Mouse (Mus musculus) ZHBTc4 (cell line): Measurements from ENCODE around the gene Pax5.

ENCODE experiments used
- DNase-seq: peaks from one replicate; pipeline ENCODE4 v3.0.0-alpha.2; 2011; ENCODE audit warnings: low read depth, low spot score

The Pax5 gene

DNA sequence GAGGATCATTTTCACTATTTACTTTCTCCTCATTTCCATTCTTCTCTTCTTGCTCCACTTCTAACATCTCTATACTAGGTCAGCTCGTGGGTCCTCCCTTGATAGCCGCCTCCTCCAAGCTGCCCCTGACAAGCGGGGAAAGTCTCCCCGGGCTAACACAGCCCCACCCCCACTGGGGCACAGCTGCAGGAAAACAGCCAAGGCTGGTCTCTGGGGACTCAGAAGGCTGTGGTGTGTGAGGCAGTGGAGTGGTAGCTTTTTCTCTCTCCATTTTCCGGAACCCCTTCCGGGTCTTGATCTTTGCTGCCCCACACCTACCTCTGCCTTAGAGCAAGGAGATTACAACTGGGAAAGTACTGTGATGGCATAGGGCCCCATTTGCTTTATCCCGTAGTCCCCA lies 4.3 kb downstream of the Pax5 start:
- DNase-seq = no peak

DNA sequence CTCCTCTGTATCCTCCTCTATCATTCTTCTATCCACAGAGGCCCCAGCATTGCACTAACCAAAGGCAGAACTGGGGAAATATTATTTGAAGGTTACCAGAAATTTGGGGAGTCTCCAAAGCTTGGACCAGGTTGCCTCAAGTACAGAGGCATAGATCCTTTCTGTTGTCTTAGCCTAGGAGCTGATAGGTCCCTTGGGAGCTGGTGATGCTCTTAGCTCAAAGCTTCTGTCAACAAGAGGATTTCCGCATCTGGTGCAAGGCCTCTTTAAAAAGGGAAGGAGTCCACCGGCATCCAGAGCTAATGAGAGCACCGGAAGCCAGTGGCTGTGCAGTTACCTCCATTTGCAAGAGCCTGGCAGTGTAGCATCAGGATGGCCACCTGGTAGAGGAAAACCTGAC lies 5.1 kb downstream of the Pax5 start:
- DNase-seq = no peak

DNA sequence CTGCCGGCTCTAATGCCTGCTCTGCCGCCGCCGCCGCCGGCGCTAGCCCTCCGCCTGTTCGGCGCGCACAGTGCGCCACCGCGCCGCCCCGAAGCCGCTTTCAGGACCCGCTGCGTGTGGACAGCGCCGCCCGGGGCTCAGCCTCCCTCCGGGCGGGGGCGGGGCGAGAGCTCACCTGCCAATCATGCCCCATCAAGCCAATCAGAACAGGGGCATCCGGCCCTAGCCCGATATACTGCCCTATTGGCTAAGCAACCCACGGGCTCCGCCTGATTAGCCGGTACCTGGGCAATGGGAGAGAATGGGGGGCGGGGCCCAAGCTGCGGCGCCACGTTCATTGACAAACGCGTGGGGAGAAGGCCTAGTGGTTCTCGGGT lies 5.9 kb downstream of the Pax5 start:
- peak; percentile 98 for DNase-seq

DNA sequence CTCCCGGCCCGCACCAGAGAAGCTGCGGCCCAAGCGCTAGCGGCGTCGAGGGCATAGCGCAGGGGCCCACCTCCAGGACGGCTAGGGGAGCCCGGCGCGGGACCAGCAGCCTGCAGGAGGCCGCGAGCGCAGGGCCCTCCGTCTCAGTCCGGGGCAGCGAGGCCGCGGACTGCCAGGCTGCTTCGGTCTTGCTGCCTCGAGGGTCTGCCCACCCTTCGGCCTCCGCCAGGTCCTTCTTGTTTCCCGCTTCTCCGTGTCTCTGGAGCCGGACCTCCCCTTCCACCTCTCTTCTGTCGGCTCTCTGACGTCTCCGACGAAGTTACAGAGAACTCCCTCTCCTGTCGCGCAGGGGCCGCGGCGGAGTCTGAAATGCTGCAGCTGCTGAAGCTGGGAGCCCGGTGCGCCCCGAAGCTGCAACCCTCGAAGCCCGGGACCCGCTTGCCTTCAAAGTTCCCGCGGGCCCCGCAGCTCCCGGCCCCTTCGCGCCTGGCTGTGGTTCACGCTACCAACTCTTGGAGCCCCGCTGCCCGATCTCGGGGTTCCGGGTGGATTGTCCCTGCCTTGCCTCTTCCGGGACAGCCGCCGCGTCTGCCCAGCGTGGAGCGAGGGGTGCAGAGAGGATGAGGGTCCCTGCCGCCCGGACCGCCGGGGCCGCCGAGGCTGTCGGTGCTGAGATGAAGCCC lies 6.5 kb downstream of the Pax5 start:
- DNase-seq = peak; percentile 57

DNA sequence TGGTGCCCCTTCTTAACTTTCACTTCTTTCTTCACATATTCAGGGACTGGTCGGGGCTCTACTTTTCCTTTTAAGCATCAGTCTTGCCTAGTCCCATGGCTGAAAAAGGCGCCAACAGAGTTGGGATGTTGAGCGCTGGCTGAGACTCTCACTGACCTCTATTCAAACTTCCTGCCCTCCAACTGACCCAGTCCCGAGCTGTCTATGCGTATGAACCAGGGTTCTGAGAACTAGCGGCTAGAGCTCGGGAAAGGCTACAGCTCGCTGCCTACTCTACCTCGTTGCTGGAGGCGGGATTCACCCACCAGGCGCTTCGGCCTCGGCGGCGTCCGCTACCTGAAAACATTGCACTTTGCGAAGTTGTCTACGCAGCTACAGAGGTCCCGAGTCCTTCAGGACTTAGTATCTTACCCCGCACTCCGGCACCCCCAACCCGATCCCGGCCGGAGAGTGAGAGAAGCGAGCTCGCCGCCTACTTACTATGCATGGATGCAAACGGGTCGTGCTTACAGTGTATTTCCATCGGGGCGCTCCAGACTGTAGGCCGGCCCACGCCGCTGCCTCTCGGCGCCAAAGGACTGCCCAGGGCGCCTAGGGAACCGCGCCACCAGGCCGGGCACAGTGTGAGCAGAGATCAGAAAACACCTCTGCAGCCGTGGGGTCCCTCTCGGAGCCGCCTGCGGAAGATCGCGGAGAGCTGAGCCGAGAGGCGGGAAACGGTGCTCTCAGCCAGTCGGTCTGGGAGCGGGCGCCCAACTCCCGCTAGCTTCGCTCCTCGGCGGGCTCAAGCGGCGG lies 7.2 kb downstream of the Pax5 start:
- DNase-seq = peak; percentile 57

DNA sequence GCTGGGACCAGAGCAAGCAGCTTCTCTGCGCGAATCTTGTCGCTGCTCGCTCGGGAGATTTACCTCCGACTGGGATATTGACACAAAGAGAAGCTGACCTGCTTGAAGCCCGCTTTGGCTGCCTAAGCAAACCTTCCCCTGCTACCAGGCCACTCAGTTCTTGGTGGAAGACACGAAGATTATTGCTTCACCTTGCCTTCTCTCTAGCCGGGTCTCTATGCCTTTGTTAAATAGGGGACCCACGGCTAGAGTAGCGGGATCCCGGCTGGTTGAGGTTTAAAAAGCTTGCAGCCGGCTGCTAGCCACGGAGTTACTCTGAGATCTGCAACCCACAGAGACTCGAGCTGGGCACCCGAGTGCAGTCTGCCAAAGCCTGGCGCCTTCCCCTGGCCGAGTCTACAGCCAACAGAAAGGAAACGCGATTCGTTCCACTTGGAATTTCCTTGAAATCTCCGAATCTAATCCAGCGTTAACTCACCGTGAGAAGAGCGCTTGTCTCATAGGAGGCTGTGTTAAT lies 8.2 kb downstream of the Pax5 start:
- peak; percentile 43 for DNase-seq

GRCm38 (mm10) chr4:44701513-44701912 lies 8.8 kb downstream of the Pax5 start:
- DNase-seq = peak; percentile 17

DNA sequence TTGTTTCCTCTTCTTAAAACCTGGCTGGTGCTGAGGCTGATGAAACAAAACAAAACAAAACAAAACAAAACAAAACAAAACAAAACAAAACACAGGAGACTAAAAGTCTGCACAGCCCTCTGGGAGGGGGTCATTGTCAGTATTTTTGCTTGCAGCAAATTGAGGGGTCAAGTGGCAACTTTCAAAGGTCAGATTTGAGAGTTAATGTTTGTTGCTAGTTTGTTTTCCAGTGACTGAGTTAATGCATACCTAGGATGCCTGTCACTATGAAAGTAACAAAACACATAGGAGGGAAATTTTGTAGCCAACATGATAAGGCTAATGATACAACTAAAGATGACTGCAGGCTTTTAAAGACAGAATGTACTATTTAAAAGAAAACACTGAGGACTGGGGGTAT lies 13.6 kb downstream of the Pax5 start:
- DNase-seq = no peak

DNA sequence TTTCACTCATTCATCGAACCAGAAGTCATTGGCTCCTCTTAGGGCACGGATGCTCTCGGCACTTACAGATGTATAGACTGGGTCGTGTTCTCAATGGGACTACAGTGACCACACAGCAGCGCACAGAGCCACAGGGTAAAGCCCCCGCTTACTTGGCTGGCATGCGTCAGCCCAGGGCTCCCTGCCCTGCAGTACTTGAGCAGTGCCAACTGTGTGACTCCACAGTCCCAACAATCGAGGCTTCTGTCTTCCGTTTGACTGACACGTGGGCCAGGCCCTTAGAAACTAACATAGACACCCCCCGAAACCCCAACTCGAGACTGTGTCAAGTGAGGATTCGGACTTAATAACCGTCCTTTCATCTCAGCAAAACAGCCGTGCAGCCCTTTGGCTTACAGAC lies 15.9 kb downstream of the Pax5 start:
- DNase-seq = no peak

GRCm38 (mm10) chr4:44685582-44685981 lies 24.7 kb downstream of the Pax5 start:
- no peak for DNase-seq

DNA sequence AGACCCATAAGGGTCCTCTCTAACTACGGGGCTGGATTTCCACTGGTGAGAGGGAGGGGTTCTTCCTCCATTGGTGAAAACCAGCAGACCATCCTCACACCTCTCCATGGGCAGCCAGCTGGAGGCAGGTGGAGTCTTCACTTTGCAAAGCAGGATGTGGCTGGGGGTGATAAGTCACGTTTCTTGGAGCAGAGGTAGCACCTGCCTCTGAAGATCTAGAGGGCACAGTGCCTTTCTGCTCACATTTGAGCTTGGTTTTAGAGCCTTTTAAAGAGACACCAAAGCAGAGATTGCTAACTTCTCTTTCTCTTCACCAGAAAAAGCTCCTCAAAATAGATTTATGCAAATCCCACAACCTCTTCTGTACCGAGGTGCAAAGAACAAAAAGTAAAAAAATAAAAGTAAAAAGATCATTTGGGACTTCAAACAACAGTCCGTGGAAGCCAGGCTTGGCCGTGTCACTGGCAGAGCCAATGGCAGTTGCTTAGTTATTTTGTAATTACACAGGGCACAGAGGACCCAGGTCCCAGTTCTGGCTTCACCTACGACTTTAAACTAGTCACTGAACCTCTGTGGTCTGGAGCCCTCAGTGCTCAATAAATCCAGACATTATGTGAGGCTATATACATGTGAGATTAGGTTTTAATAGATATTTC lies 29.9 kb downstream of the Pax5 start:
- DNase-seq = no peak

DNA sequence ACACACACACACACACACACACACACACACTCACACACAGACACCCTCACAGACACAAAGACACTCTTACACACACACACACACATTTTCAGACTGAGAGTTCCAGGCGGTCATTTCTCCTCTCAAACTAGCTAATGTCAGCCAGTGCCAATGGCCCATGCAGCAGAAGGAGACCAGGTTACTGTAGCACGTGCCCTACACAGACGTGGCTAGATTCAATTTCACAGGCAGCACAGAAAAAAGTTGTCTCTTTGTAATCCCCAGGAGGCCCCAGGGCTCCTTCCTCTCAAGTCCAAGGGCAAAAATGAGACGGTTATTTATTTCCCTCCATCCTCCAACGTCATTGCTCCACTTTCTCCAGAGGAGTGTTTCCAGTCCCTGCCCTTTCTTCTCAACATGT lies 31.6 kb downstream of the Pax5 start:
- no peak for DNase-seq

DNA sequence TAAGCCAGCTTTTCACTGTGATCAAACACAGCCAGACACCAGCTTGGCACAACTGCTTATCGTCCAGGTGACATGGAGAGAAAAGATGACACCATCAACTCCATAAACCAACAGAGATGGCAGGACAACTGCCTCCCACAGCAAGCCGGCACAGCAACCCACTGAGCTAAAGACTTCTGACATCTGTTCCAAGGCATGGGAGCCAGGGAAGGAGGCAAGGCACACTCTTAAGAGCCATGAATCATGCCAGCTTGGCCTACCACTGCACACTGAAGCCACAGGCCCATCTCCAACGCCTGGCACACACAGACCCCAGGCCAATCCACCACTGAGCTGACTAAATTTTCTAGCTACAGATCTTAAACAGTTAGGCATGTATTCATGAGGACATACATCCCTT lies 32.3 kb downstream of the Pax5 start:
- DNase-seq = no peak

GRCm38 (mm10) chr4:44674973-44675372 lies 35.3 kb downstream of the Pax5 start:
- no peak for DNase-seq

DNA sequence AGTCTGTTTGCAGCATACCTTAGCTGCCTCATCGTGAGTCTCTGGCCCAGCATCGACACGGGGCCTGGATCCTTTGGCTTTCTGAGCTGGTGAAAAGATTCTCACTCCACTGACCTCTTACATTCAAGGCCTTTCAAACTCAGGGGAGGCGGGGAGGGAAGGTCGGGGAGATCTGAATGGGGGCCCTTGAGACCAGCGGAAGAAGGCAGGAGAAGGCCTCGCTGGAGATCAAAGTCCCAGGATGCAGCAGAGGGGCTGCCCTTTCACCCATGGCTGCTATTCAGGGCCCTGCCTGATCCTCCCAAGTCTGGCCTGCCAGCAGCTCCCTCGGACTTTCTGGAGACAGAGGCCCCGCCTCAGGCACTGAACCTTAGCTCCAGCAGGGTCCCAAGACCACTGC lies 36.6 kb downstream of the Pax5 start:
- DNase-seq = no peak

- DNase-seq = no peak
These were observed 37.9 kb downstream of the Pax5 start for GRCm38 (mm10) chr4:44672216-44672937.

DNA sequence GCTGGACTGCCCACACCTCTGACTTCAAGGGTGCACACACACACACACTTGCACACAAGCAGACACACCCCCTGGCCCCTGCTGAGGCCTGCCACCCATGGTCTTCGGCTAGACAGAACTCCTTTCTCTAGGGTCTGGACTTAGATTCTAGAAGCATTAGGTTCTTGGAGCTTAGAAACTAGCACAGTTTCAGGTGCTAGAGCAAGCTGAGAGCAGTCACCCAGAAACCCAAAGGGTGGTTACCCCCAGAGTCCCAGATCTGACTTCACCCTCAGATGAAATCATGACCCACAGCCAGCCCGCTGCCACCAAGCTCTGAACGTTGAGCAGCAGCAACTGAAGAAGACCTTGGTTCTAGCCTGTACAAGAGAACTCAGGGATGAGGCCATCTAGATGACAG lies 38.8 kb downstream of the Pax5 start:
- no peak for DNase-seq

DNA sequence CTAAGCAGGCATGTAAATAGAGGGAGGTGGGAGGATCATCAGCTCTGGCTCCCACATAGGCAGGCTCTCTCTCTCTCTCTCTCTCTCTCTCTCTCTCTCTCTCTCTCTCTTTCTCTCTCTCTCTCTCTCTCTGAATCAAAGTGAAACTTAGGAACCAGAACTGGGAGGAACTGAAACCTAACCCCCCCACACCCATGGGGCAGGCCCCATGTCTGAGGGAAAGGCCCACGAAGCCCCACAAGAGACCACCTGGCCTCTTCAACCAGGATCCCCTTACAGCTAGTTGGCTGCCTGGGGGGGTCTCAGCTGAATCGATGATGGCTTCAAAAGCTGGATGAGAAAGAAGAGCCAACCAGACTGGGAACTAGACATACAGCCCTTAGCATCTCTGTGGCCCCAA lies 39.3 kb downstream of the Pax5 start:
- DNase-seq = no peak

DNA sequence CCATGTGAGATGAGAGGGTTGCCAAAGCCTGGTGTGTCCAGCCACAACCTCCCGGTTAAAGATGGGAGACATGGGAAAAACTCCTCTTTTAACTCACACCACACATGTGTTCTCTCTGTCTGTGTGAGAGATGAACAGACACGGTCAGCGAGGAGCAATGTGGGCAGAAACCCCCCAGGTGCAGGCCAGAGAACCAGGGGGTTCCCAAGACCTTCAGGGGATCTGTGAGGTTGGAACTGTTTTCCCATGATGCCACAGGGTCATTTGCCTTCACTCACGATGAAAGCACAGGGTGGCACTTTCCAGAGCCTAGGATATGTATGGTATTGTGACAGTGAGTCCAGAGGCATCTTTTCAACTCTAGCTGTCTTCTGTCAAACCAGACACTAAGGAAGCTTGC lies 39.9 kb downstream of the Pax5 start:
- no peak for DNase-seq

- peak; percentile 68 for DNase-seq
These were observed 40.7 kb downstream of the Pax5 start for GRCm38 (mm10) chr4:44669485-44670181.

- peak; percentile 47 for DNase-seq
These were observed 41.7 kb downstream of the Pax5 start for GRCm38 (mm10) chr4:44668574-44668973.
